Mouse (Mus musculus) heart, embryonic 14.5 days (tissue): ENCODE measurements around the gene Aph1b. TPM values are rescaled to one million over a fixed set of nuclear protein-coding genes. Genes with fewer than 3 reads are reported as not detected.
A peak's percentile ranks its signal among the peaks of the same experiment; 100 is the strongest.
"Not testable (repeated sequence)": the region's sequence is repeated elsewhere in the genome, so short reads cannot be mapped to it uniquely, and the experiment has no call there.

Experiments used
- ATAC-seq: fragments of 200-750 bp; cut with Nextera tagmentation; 2 replicates; pipeline ENCODE4 v1.8.0; 2017; ENCODE audit warnings: low read depth, moderate TSS enrichment; ENCODE audit not compliant: insufficient number of reproducible peaks, insufficient read depth, low FRiP score
- H3K27ac ChIP-seq, 2 experiments: fragments of 200-500 bp in 1 of 2; fragments of 300-500 bp in 1 of 2; sonication (generic) in 1 of 2; replicated peaks in 1 of 2; 2 replicates each; pipeline ENCODE4 v1.5.1; 2012 to 2014; ENCODE audit warnings: low read depth in 2 of 2, low read length in 2 of 2, control low read depth in 1 of 2, mild to moderate bottlenecking in 1 of 2, mixed read lengths in 1 of 2; ENCODE audit not compliant: control insufficient read depth in 1 of 2, insufficient read depth in 1 of 2
- H3K27me3 ChIP-seq: fragments of 300-500 bp; sonication (generic); 2 replicates; pipeline ENCODE4 v1.6.1; 2014; ENCODE audit warnings: mild to moderate bottlenecking, low read length, control low read depth; ENCODE audit not compliant: control insufficient read depth, insufficient read depth
- H3K36me3 ChIP-seq: fragments of 300-500 bp; sonication (generic); 2 replicates; pipeline ENCODE4 v1.6.1; 2014; ENCODE audit warnings: mild to moderate bottlenecking, control low read depth, low read length, mixed read lengths; ENCODE audit not compliant: control insufficient read depth, insufficient read depth
- H3K4me1 ChIP-seq, 2 experiments: fragments of 200-500 bp in 1 of 2; fragments of 300-500 bp in 1 of 2; sonication (generic) in 1 of 2; 2 replicates each; pipeline ENCODE4 v1.6.1; 2012 to 2014; ENCODE audit warnings: low read length in 2 of 2, control low read depth in 1 of 2, mixed read lengths in 1 of 2; ENCODE audit not compliant: control insufficient read depth in 2 of 2, insufficient read depth in 2 of 2
- H3K4me2 ChIP-seq: fragments of 300-500 bp; sonication (generic); 2 replicates; pipeline ENCODE4 v1.6.1; 2014; ENCODE audit warnings: mild to moderate bottlenecking, low read length
- H3K4me3 ChIP-seq, 2 experiments: fragments of 200-500 bp in 1 of 2; fragments of 300-500 bp in 1 of 2; sonication (generic) in 1 of 2; 2 replicates each; pipeline ENCODE4 v1.5.1; 2012 to 2014; ENCODE audit warnings: low read length in 2 of 2, mild to moderate bottlenecking in 2 of 2, control low read depth in 1 of 2, low read depth in 1 of 2, moderate library complexity in 1 of 2; ENCODE audit not compliant: control insufficient read depth in 1 of 2, insufficient read depth in 1 of 2
- H3K9ac ChIP-seq: fragments of 300-500 bp; sonication (generic); 2 replicates; pipeline ENCODE4 v1.6.1; 2014; ENCODE audit warnings: mild to moderate bottlenecking, low read length
- H3K9me3 ChIP-seq: fragments of 300-500 bp; sonication (generic); 2 replicates; pipeline ENCODE4 v1.6.1; 2016; ENCODE audit warnings: low read length, control low read depth; ENCODE audit not compliant: control insufficient read depth
- WGBS: fragments of 180-500 bp; shearing (Covaris S2); extraction: QIAGEN DNeasy Blood & Tissue Kit; methylation state at CpG from one replicate; pipeline ENCODE4 v1.1.7; 2014; 5-methylcytosine and 5-hydroxymethylcytosine counted together
- polyA plus RNA-seq: library from polyadenylated mRNA; unstranded; fragments of >200 nt; fragmentation: Nextera tagmentation; extraction: Ambion mirVana; gene quantifications from 2 replicates; pipeline ENCODE4 v1.2.1, GENCODE M21; 2014

Aph1b gene
- polyA plus RNA-seq, 1 experiment from 2014 or later, result 11.0 TPM

- not testable (repeated sequence) for ATAC-seq, H3K4me2 ChIP-seq, H3K27ac ChIP-seq, H3K4me3 ChIP-seq, H3K9me3 ChIP-seq, H3K4me1 ChIP-seq, H3K27me3 ChIP-seq, H3K9ac ChIP-seq, H3K36me3 ChIP-seq
- no CpG with 5 or more reads among the region's 3 CpGs for WGBS
These were observed 10.7 kb downstream of the Aph1b start for GRCm38 (mm10) chr9:66784552-66784951.

- no peaks in the 10 kb centered on the region for H3K27me3 ChIP-seq
- no peaks in the 10 kb centered on the region for H3K36me3 ChIP-seq
- ATAC-seq, result no peak
- H3K9me3 ChIP-seq, result no peaks in the 10 kb centered on the region
- H3K27ac ChIP-seq, result no peak overlapping the region
- H3K4me3 ChIP-seq, result no peak overlapping the region
- no peaks in the 10 kb centered on the region for H3K4me1 ChIP-seq
- H3K4me2 ChIP-seq, result no peak overlapping the region
- no peak overlapping the region for H3K9ac ChIP-seq
These were observed 24.6 kb downstream of the Aph1b start for GRCm38 (mm10) chr9:66770701-66771100.

GRCm38 (mm10) chr9:66769275-66769674 is 26.0 kb downstream of the Aph1b start:
- Histone ChIP-seq H3K36me3 (no peaks in the 10 kb centered on the region), H3K4me3 (no peak overlapping the region), H3K27me3 (no peaks in the 10 kb centered on the region), H3K4me1 (no peaks in the 10 kb centered on the region), H3K27ac (no peak overlapping the region), H3K4me2 (no peak overlapping the region), H3K9me3 (no peaks in the 10 kb centered on the region), H3K9ac (no peak overlapping the region)
- WGBS, result 66% methylated on average over 3 of the region's 3 CpGs
- no peak for ATAC-seq

GRCm38 (mm10) chr9:66768721-66769120 is 26.6 kb downstream of the Aph1b start:
- H3K4me1 ChIP-seq, result no peaks in the 10 kb centered on the region
- no peak overlapping the region for H3K9ac ChIP-seq
- WGBS, result 73% methylated on average over 1 of the region's 1 CpGs
- no peak overlapping the region for H3K4me2 ChIP-seq
- no peak for ATAC-seq
- H3K9me3 ChIP-seq, result no peaks in the 10 kb centered on the region
- H3K27me3 ChIP-seq, result no peaks in the 10 kb centered on the region
- H3K27ac ChIP-seq, result no peak overlapping the region
- H3K4me3 ChIP-seq, result no peak overlapping the region
- no peaks in the 10 kb centered on the region for H3K36me3 ChIP-seq

- no peaks in the 10 kb centered on the region for H3K27me3 ChIP-seq
- no peak overlapping the region for H3K27ac ChIP-seq
- no peak overlapping the region for H3K4me3 ChIP-seq
- no peak for ATAC-seq
- 30% methylated on average over 1 of the region's 1 CpGs for WGBS
- no peak overlapping the region for H3K4me2 ChIP-seq
- no peaks in the 10 kb centered on the region for H3K9me3 ChIP-seq
- no peaks in the 10 kb centered on the region for H3K4me1 ChIP-seq
- H3K9ac ChIP-seq, result no peak overlapping the region
- no peaks in the 10 kb centered on the region for H3K36me3 ChIP-seq
These were observed 34.3 kb downstream of the Aph1b start for GRCm38 (mm10) chr9:66760991-66761390.

DNA sequence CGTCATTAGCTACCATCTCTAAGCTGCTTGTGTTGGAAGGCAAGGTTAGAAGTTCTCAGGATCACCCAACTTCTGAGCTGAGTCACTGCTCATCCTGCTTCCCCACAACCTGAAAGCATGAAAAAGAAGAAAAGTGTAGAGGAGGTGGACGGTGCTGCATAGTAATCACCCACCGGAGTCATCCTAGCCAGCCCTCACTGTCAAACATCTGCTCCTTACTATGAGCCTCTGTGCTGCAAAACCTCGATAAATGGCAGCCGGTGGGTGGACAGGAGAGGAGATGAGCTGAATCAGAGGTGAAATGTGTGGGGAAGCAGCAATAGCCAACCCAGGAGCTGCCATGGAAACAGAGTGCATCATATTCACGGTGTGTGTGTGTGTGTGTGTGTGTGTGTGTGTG is 42.4 kb downstream of the Aph1b start:
- Histone ChIP-seq H3K4me3 (no peak overlapping the region), H3K4me2 (no peak overlapping the region), H3K9me3 (no peaks in the 10 kb centered on the region), H3K9ac (no peak overlapping the region), H3K27ac (no peak overlapping the region), H3K27me3 (no peaks in the 10 kb centered on the region), H3K36me3 (no peaks in the 10 kb centered on the region), H3K4me1 (peaks cover 0 to 4% of the 10 kb centered on the region in 2 experiments; a peak in 2 of 4 replicates)
- WGBS, result 80% methylated on average over 6 of the region's 6 CpGs
- no peak for ATAC-seq

DNA sequence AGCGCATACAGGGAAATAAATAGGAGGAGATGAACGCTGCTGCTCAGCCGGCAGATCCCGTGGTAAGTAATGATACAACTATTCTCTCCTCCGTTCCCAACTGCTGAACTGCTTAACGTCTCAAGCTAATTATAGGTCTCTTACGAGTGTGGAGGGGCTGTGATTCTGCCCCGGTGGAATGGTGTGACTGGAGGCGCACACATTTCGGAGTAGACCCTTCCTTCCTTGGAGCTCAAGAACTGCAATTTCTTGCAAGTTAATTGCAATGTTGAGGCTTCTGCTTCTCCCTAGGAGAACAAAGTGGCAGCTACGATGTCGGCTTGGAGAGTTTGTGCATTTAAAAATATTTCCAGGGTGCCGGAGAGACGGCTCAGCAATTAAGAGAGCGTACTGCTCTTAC is 46.9 kb downstream of the Aph1b start:
- no peak for ATAC-seq
- WGBS, result 46% methylated on average over 15 of the region's 15 CpGs
- peak overlapping the region; percentile 49 for H3K4me2 ChIP-seq
- no peaks in the 10 kb centered on the region for H3K9me3 ChIP-seq
- no peak overlapping the region for H3K4me3 ChIP-seq
- H3K27me3 ChIP-seq, result no peaks in the 10 kb centered on the region
- H3K9ac ChIP-seq, result peak overlapping the region; percentile 25
- H3K4me1 ChIP-seq, result peaks cover 0 to 5% of the 10 kb centered on the region in 2 experiments; a peak in 2 of 4 replicates
- H3K36me3 ChIP-seq, result no peaks in the 10 kb centered on the region
- no peak overlapping the region for H3K27ac ChIP-seq

GRCm38 (mm10) chr9:66744531-66744930 is 50.8 kb downstream of the Aph1b start:
- Histone ChIP-seq H3K4me1 (peaks cover 0 to 5% of the 10 kb centered on the region in 2 experiments; a peak in 2 of 4 replicates), H3K9ac (no peak overlapping the region), H3K27me3 (no peaks in the 10 kb centered on the region), H3K4me2 (no peak overlapping the region), H3K36me3 (no peaks in the 10 kb centered on the region), H3K4me3 (no peak overlapping the region), H3K9me3 (no peaks in the 10 kb centered on the region), H3K27ac (no peak overlapping the region)
- ATAC-seq, result no peak
- 83% methylated on average over 2 of the region's 2 CpGs for WGBS
